Mouse (Mus musculus) neural tube, embryonic 13.5 days (tissue): ENCODE results near the gene Spp2. TPM values are rescaled to one million over a fixed set of nuclear protein-coding genes. Genes with fewer than 3 reads are reported as not detected.

Experiments
- ATAC-seq: fragments of 200-750 bp; cut with Nextera tagmentation; 2 replicates; pipeline ENCODE4 v1.8.0; 2017; ENCODE audit warnings: low read depth, mild to moderate bottlenecking, moderate TSS enrichment, moderate library complexity
- H3K27ac ChIP-seq: fragments of 300-500 bp; sonication (generic); replicated peaks from 2 replicates; pipeline ENCODE4 v1.5.1; 2015; ENCODE audit warnings: moderate library complexity, mild to moderate bottlenecking, inconsistent platforms
- H3K27me3 ChIP-seq: fragments of 300-500 bp; sonication (generic); 2 replicates; pipeline ENCODE4 v1.6.1; 2015; ENCODE audit warnings: mild to moderate bottlenecking, inconsistent platforms
- H3K36me3 ChIP-seq: fragments of 300-500 bp; sonication (generic); 2 replicates; pipeline ENCODE4 v1.6.1; 2015; ENCODE audit warnings: mild to moderate bottlenecking, inconsistent platforms
- H3K4me1 ChIP-seq: fragments of 300-500 bp; sonication (generic); replicated peaks from 2 replicates; pipeline ENCODE4 v1.6.1; 2015; ENCODE audit warnings: inconsistent platforms
- H3K4me2 ChIP-seq: fragments of 300-500 bp; sonication (generic); 2 replicates; pipeline ENCODE4 v1.6.1; 2015; ENCODE audit warnings: inconsistent platforms, mild to moderate bottlenecking, moderate library complexity
- H3K4me3 ChIP-seq: fragments of 300-500 bp; sonication (generic); 2 replicates; pipeline ENCODE4 v1.5.1; 2015; ENCODE audit warnings: mild to moderate bottlenecking, inconsistent platforms
- H3K9ac ChIP-seq: fragments of 300-500 bp; sonication (generic); 2 replicates; pipeline ENCODE4 v1.6.1; 2015; ENCODE audit warnings: moderate library complexity, mild to moderate bottlenecking, inconsistent platforms
- H3K9me3 ChIP-seq: fragments of 300-500 bp; sonication (generic); 2 replicates; pipeline ENCODE4 v1.6.1; 2016; ENCODE audit warnings: inconsistent platforms
- WGBS: fragments of 180-500 bp; shearing (Covaris S2); methylation state at CpG from one replicate; pipeline ENCODE4 v1.1.7; 2015; 5-methylcytosine and 5-hydroxymethylcytosine counted together
- polyA plus RNA-seq: library from polyadenylated mRNA; unstranded; fragments of >200 nt; fragmentation: Nextera tagmentation; extraction: Ambion mirVana; gene quantifications from 2 replicates; pipeline ENCODE4 v1.2.1, GENCODE M21; 2015

Gene Spp2
- polyA plus RNA-seq, 1 experiment from 2014 or later, result 0.54 TPM

DNA sequence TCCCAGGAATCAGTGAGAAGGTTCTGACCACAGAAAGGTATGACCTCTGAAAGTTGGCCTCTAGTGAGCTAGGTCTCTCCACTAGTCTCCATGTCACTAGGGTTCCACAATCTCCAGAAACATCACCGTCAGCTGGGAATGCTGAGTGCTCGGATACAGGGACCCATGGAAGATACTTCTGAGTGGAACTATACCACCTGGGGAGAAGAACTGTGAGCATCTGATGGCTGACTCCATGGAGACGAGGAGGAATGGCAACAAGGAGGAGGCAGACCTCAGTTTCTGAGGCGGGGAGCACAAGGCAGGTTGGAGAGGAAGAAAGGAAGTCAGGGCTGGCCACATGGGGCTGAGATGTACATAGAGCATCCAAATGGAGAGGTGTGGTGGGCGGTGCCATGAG is 52.9 kb downstream of the Spp2 start:
- H3K9me3 ChIP-seq, result no peaks in the 10 kb centered on the region
- H3K36me3 ChIP-seq, result no peaks in the 10 kb centered on the region
- H3K4me2 ChIP-seq, result no peak overlapping the region
- H3K27me3 ChIP-seq, result no peaks in the 10 kb centered on the region
- no peak overlapping the region for H3K4me3 ChIP-seq
- H3K9ac ChIP-seq, result no peak overlapping the region
- H3K4me1 ChIP-seq, result peaks cover 24% of the 10 kb centered on the region
- no peak overlapping the region for H3K27ac ChIP-seq
- WGBS, result 82% methylated on average over 5 of the region's 5 CpGs
- no peak for ATAC-seq

DNA sequence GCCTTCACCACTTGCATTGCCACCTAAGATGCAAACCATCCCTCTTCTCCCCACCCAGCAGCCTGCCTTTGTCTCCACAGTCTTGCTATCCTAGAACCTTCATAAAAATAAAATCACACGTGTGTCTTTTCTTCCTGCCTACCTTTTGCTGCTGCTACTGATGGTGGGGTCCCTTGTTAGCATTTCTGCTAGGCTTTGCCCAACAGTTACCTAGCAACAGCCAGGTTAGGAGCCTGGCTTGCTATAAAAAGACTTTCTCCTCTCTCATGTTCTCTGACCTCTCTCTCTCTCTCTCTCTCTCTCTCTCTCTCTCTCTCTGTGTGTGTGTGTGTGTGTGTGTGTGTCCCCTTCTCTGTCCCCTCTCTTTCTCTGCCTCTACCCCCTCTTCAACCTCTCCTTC is 54.3 kb downstream of the Spp2 start:
- ATAC-seq, result no peak
- no peak overlapping the region for H3K9ac ChIP-seq
- 42% methylated on average over 1 of the region's 1 CpGs for WGBS
- H3K27me3 ChIP-seq, result no peaks in the 10 kb centered on the region
- no peaks in the 10 kb centered on the region for H3K9me3 ChIP-seq
- no peak overlapping the region for H3K4me3 ChIP-seq
- H3K27ac ChIP-seq, result no peak overlapping the region
- H3K4me1 ChIP-seq, result peaks cover 21% of the 10 kb centered on the region
- no peak overlapping the region for H3K4me2 ChIP-seq
- no peaks in the 10 kb centered on the region for H3K36me3 ChIP-seq

DNA sequence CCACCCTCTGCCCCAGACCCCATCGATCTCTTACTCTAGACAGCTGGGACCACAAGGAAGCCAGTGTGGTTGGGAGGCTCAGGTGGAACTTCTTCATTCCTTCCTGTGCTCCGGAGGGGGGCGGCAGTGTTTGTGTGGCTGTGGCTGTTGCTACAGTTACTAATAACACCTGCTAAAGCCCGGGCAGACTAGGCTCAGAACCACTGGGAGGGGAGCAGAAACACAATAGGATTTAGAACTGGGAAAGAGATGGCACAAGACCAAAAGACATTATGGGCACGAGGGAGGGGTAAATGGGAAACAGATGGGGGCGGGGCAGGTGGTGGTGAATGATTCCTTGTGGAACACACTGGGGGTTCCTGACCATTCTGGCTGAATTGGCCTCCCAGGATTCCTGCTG is 55.7 kb downstream of the Spp2 start:
- H3K27me3 ChIP-seq, result no peaks in the 10 kb centered on the region
- H3K9me3 ChIP-seq, result no peaks in the 10 kb centered on the region
- peaks cover 13% of the 10 kb centered on the region for H3K4me1 ChIP-seq
- 0 out of 2 replicates have a peak, but pooled peaks have one; percentile 47 for ATAC-seq
- WGBS, result 37% methylated on average over 6 of the region's 6 CpGs
- no peak overlapping the region for H3K27ac ChIP-seq
- H3K4me3 ChIP-seq, result no peak overlapping the region
- H3K4me2 ChIP-seq, result no peak overlapping the region
- H3K36me3 ChIP-seq, result no peaks in the 10 kb centered on the region
- no peak overlapping the region for H3K9ac ChIP-seq

DNA sequence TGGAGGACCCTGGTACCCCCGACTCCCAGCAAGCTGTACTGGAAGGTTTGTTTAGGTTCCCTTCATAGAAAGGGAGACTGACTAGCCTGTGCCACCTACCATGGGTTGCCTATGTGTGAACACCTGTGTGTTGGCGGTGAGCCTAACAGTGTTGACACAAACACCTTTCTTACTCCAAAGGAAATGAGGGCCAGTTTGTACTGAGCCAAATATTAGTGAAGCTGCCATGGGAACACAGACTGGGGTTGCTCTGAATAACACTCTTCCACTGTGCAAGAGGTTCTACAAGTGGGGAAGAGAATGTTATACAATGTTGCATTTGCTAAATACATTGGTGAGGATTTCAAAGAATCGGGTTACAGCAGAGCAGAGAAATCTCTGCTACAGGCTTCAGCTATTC is 56.5 kb downstream of the Spp2 start:
- Histone ChIP-seq H3K4me2 (no peak overlapping the region), H3K27me3 (no peaks in the 10 kb centered on the region), H3K4me1 (peaks cover 13% of the 10 kb centered on the region), H3K9ac (no peak overlapping the region), H3K36me3 (no peaks in the 10 kb centered on the region), H3K9me3 (no peaks in the 10 kb centered on the region), H3K27ac (no peak overlapping the region), H3K4me3 (no peak overlapping the region)
- no peak for ATAC-seq
- WGBS, result 97% methylated on average over 3 of the region's 3 CpGs

DNA sequence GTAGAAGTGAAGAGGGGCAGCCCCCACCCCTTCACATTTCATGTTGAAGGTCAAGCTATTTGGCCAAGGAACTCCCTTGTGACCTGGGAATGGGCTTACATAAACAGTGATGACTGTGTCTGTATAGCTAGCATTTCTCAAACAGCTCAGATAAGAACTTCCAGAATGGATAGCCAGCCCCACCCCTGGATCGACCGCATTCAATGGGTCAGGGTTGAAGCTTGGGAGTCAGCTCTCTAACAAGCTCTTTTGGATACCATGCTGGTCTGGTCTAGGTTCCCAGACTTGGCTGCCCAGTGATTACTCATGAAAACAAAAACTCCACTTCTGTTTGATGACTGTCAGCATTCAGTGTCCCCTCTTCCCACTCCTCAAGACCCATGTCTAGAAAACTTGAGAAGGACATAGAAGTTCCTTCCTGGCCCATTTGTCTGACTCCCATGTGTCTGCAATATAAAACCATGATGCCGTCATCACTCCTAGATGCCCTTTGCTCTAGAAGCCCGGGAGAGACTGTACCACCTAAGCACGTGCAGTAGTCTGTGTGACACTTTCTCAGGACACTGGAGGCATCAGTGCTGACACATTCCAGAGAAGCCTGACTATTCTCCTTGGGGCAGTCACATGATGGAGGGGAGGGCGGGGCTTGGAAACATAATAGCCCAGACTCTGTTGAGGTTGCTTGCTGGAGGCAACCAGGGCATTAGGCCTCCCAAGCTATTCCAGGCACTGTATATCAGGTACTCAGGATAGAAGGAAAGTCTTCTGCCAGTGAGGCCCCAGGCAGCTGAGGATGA is 57.5 kb downstream of the Spp2 start:
- H3K4me1 ChIP-seq, result peaks cover 13% of the 10 kb centered on the region
- no peak overlapping the region for H3K4me2 ChIP-seq
- no peaks in the 10 kb centered on the region for H3K27me3 ChIP-seq
- H3K4me3 ChIP-seq, result no peak overlapping the region
- no peak overlapping the region for H3K9ac ChIP-seq
- ATAC-seq, result no peak
- H3K36me3 ChIP-seq, result no peaks in the 10 kb centered on the region
- H3K9me3 ChIP-seq, result no peaks in the 10 kb centered on the region
- no peak overlapping the region for H3K27ac ChIP-seq
- WGBS, result 82% methylated on average over 6 of the region's 6 CpGs

DNA sequence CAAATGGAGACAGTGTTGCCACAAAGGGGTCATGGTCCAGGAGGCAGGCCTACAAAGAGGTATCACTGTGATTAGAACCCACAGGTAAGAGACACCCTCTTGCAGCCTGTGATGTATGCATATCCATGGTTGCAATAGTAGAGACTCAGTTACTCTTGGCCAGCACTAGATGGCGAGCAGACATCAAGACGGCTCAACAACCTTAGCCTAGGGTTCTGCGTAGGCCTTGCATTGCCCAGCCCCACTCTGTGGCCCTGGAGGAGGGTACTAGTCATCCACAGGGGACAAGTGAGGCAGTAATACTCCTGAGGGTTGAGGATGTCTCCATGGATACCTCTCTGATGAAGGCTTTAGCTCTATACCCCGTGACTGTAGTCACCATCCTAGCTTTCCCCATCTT is 59.0 kb downstream of the Spp2 start:
- no peak overlapping the region for H3K4me2 ChIP-seq
- H3K27me3 ChIP-seq, result no peaks in the 10 kb centered on the region
- 72% methylated on average over 4 of the region's 4 CpGs for WGBS
- no peak overlapping the region for H3K9ac ChIP-seq
- H3K27ac ChIP-seq, result no peak overlapping the region
- H3K9me3 ChIP-seq, result no peaks in the 10 kb centered on the region
- H3K4me1 ChIP-seq, result peaks cover 13% of the 10 kb centered on the region
- no peaks in the 10 kb centered on the region for H3K36me3 ChIP-seq
- H3K4me3 ChIP-seq, result no peak overlapping the region
- no peak for ATAC-seq

DNA sequence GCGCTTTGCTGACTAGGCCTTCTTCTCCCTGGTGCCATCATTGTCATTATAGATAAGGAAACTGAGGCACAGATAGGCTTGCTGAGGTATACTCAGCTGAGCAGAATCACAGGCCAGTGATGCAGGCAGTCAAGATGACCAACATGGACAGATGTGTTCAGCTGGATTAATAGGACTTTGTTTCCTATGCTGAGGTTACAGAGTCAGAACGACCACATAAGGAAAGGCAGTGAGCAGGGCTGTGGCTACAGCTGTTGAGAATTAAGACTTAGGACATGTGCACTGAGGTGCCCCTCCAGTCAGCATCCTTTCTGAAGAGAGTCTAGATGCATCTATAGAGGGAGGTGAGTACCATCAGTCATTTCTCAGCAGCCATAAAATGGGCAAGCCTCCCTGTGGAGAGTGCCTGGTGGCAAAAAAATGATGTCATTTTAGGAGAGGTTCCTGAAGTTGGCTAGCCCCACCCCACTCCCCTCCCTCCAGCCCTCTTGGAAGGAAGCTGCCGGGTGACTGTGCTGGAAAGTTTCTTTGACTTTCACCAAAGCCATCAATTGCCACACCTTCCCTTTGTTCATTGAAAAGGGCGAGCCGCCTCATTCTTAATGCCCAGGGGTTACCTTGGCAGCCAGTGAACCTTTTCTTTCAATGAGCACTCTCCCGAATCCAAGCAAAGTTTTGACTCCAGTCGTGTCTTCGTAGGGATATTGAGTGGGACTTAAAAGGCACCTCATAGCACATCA is 59.7 kb downstream of the Spp2 start:
- 70% methylated on average over 8 of the region's 8 CpGs for WGBS
- no peaks in the 10 kb centered on the region for H3K27me3 ChIP-seq
- ATAC-seq, result no peak
- no peak overlapping the region for H3K4me3 ChIP-seq
- H3K9me3 ChIP-seq, result no peaks in the 10 kb centered on the region
- no peak overlapping the region for H3K27ac ChIP-seq
- peaks cover 13% of the 10 kb centered on the region for H3K4me1 ChIP-seq
- no peaks in the 10 kb centered on the region for H3K36me3 ChIP-seq
- H3K4me2 ChIP-seq, result no peak overlapping the region
- H3K9ac ChIP-seq, result no peak overlapping the region

DNA sequence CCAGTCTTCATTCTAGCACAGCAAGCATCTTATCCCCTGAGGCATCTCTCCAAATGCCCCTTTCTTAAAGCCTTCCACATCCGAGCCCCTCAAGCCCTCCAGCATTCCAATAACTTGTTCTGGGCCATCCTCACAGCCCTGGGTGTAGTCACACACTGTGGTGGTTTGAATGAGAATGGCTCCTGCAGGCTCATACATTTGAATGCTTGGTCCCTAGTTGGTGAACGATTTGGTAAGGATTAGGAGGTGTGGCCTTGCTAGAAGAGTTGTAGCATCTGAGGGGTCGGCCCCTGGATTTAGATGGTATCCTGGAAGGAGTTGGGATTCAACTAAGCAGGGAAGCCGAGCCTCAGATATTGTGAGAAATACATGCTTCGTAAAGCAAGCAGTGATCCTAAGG is 61.1 kb downstream of the Spp2 start:
- ATAC-seq, result no peak
- WGBS, result 82% methylated on average over 5 of the region's 5 CpGs

DNA sequence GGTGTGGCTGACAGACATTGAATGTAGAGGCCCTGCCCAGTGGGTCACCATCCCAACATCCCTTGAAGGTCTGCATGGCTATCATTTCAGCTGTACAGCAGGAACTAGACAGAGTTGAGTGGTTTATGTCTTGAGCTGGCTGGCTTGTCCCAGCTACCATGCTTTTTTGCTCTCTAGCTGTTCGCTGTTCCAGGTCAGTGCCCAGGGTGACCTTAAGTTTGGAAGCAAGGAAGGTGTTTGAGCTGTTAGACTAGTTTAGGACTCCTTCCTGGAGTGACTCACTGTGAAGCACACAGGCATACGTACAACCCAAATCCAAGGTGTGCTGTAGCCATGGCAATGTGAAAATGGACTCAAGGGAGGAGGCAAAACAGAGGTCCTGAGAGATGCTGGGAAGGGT is 61.6 kb downstream of the Spp2 start:
- 90% methylated on average over 2 of the region's 2 CpGs for WGBS
- no peaks in the 10 kb centered on the region for H3K36me3 ChIP-seq
- H3K4me1 ChIP-seq, result no peaks in the 10 kb centered on the region; the same call in 1 of the 2 replicates
- H3K9ac ChIP-seq, result no peak overlapping the region
- no peaks in the 10 kb centered on the region for H3K9me3 ChIP-seq
- no peak overlapping the region for H3K27ac ChIP-seq
- no peaks in the 10 kb centered on the region for H3K27me3 ChIP-seq
- no peak overlapping the region for H3K4me2 ChIP-seq
- no peak overlapping the region for H3K4me3 ChIP-seq
- ATAC-seq, result no peak

More for the DNA sequence above, 61.1 kb downstream of the Spp2 start:
- no peak overlapping the region for H3K9ac ChIP-seq
- H3K4me2 ChIP-seq, result no peak overlapping the region
- no peak overlapping the region for H3K4me3 ChIP-seq
- H3K9me3 ChIP-seq, result no peaks in the 10 kb centered on the region
- H3K27me3 ChIP-seq, result no peaks in the 10 kb centered on the region
- H3K4me1 ChIP-seq, result peaks cover 2% of the 10 kb centered on the region
- H3K36me3 ChIP-seq, result no peaks in the 10 kb centered on the region
- no peak overlapping the region for H3K27ac ChIP-seq

DNA sequence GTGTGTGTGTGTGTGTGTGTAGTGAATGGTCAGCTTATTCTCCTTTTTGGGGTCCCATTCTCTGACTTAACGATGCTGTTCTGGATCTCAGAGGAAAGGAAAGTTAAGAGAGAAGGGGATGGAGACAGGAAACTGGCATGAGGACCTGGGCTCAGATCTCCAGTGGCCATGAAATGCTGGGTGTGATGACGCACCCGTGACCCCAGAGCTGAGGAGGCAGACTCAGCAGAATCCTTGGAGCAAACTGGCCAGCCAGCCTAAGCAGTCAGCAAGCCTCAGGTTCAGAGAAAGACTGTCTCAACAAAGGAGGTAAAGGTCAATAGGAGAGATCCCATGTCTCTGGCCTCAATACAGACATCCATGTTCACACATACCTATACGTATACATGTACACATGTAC is 63.0 kb downstream of the Spp2 start:
- Histone ChIP-seq H3K4me3 (no peak overlapping the region), H3K27ac (no peak overlapping the region), H3K4me2 (no peak overlapping the region), H3K9ac (no peak overlapping the region), H3K36me3 (no peaks in the 10 kb centered on the region), H3K9me3 (no peaks in the 10 kb centered on the region), H3K27me3 (no peaks in the 10 kb centered on the region), H3K4me1 (peaks cover 5% of the 10 kb centered on the region; the same call in 1 of the 2 replicates)
- WGBS, result 97% methylated on average over 4 of the region's 4 CpGs
- ATAC-seq, result no peak

DNA sequence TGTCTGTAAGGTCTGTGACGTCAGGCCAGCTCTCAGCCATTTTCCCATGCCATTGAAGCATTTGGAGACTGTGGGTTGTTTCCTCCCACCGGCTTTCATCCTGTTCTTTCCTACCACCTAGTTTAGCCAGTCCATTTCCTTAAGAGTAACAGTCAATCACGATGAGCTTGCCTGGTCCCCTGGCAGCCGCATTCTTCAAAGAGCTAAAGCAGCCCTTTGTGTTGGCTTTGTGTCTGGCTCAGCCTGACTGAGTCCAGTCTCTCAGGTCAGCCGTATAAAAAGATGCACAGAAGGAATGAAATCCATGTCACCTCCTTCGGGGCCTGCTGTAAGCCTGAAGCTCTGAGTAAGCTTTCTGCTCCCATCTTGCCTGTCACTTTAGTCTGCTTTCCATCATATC is 65.5 kb downstream of the Spp2 start:
- no peak overlapping the region for H3K9ac ChIP-seq
- no peak overlapping the region for H3K27ac ChIP-seq
- no peak overlapping the region for H3K4me3 ChIP-seq
- H3K36me3 ChIP-seq, result no peaks in the 10 kb centered on the region
- H3K4me2 ChIP-seq, result no peak overlapping the region
- H3K4me1 ChIP-seq, result peaks cover 15% of the 10 kb centered on the region
- WGBS, result 24% methylated on average over 6 of the region's 6 CpGs
- H3K27me3 ChIP-seq, result no peaks in the 10 kb centered on the region
- no peak for ATAC-seq
- no peaks in the 10 kb centered on the region for H3K9me3 ChIP-seq

DNA sequence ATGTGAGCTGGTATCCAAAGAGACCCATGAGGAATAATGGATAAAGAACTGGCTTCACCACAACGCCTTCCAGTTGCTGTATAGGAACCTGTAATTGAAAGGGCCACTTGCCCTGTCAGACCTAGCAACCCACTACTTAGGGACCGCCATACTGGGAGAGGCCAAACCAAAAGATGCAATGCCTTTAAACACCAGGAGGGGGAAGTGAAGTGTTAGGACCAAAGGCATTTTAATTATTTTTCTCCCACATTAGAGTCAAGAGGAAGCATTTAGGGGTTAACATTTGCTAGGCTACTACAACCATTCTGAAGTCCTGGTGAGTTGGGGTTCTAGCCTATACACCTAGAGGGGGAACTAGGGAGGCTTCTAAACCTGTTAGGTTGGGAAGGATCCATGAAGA is 67.1 kb downstream of the Spp2 start:
- 66% methylated on average over 2 of the region's 2 CpGs for WGBS
- H3K27ac ChIP-seq, result no peak overlapping the region

More for the DNA sequence above, 67.1 kb downstream of the Spp2 start:
- H3K36me3 ChIP-seq, result no peaks in the 10 kb centered on the region
- no peak overlapping the region for H3K9ac ChIP-seq
- ATAC-seq, result no peak
- H3K4me3 ChIP-seq, result no peak overlapping the region
- H3K4me1 ChIP-seq, result peaks cover 25% of the 10 kb centered on the region
- H3K9me3 ChIP-seq, result no peaks in the 10 kb centered on the region
- H3K4me2 ChIP-seq, result no peak overlapping the region
- H3K27me3 ChIP-seq, result no peaks in the 10 kb centered on the region
